8 mouse cellular contexts compared by ENCODE assay signal in genomic region chr5:140702618-140703175, GRCm38 (mm10). TPM values are rescaled to one million over a fixed set of nuclear protein-coding genes. Genes with fewer than 3 reads are reported as not detected.
DNase-seq lines count a peak whose midpoint lies in the region; ATAC-seq and TF ChIP-seq lines count a peak whose summit lies in the region.

No protein-coding gene starts in this region.

- H3K27ac ChIP-seq in kidney, adult 2 months (ENCODE audit: insufficient read depth, low read depth, low read length) = 0 out of 2 replicates have a peak overlapping the region, but pooled peaks have one; percentile 18
- peak overlapping the region; percentile 39 for H3K27ac ChIP-seq in bone marrow macrophage, adult 2 months (ENCODE audit: insufficient read depth, low read depth, low read length)
- H3K27ac ChIP-seq in heart, embryonic 14.5 days (replicated peaks in 1 of 2; ENCODE audit: control insufficient read depth in 1 of 2, insufficient read depth in 1 of 2, low read depth in 2 of 2, low read length in 2 of 2) = peak overlapping the region; percentile 68 to 75
- peak overlapping the region; percentile 84 for H3K27ac ChIP-seq in liver, embryonic 12.5 days
- H3K27ac ChIP-seq in stomach, postnatal 0 days (replicated peaks) = peak overlapping the region; percentile 84

- H3K9ac ChIP-seq in heart, embryonic 14.5 days (ENCODE audit: low read length) = peak overlapping the region; percentile 81
- H3K9ac ChIP-seq in liver, embryonic 12.5 days = peak overlapping the region; percentile 74
- 0 out of 2 replicates have a peak overlapping the region, but pooled peaks have one; percentile 31 for H3K9ac ChIP-seq in stomach, postnatal 0 days (ENCODE audit: low read length)

- H3K9me3 ChIP-seq in heart, embryonic 14.5 days (ENCODE audit: control insufficient read depth, low read length) = no peaks in the 10 kb centered on the region
- H3K9me3 ChIP-seq in liver, embryonic 12.5 days (replicated peaks) = no peaks in the 10 kb centered on the region
- no peaks in the 10 kb centered on the region for H3K9me3 ChIP-seq in stomach, postnatal 0 days (ENCODE audit: control insufficient read depth, low read length)

- peak overlapping the region; percentile 95; the same call in 1 of the 2 replicates for H3K4me3 ChIP-seq in kidney, adult 2 months (ENCODE audit: insufficient read depth, low read depth, low read length)
- peak overlapping the region; percentile 94 for H3K4me3 ChIP-seq in bone marrow macrophage, adult 2 months (ENCODE audit: insufficient read depth, low read length)
- peak overlapping the region; percentile 82 to 98 for H3K4me3 ChIP-seq in heart, embryonic 14.5 days (ENCODE audit: control insufficient read depth in 1 of 2, insufficient read depth in 1 of 2, low read depth in 1 of 2, low read length in 2 of 2)
- peak overlapping the region; percentile 68 for H3K4me3 ChIP-seq in liver, embryonic 12.5 days
- no peak overlapping the region for H3K4me3 ChIP-seq in stomach, postnatal 0 days (ENCODE audit: low read depth, low read length)

- H3K36me3 ChIP-seq in kidney, adult 2 months (ENCODE audit: control insufficient read depth, insufficient read depth, low read length) = no peaks in the 10 kb centered on the region
- H3K36me3 ChIP-seq in heart, embryonic 14.5 days (ENCODE audit: control insufficient read depth, insufficient read depth, low read length) = peaks cover 10% of the 10 kb centered on the region; the same call in 1 of the 2 replicates
- H3K36me3 ChIP-seq in liver, embryonic 12.5 days = peaks cover 21% of the 10 kb centered on the region
- no peaks in the 10 kb centered on the region for H3K36me3 ChIP-seq in stomach, postnatal 0 days (ENCODE audit: control insufficient read depth, insufficient read depth, low read length)

- peak overlapping the region; percentile 90 for H3K4me2 ChIP-seq in heart, embryonic 14.5 days (ENCODE audit: low read length)
- peak overlapping the region; percentile 89 for H3K4me2 ChIP-seq in liver, embryonic 12.5 days
- peak overlapping the region; percentile 92 for H3K4me2 ChIP-seq in stomach, postnatal 0 days (replicated peaks; ENCODE audit: low read depth)

- intact Hi-C loops in gastrocnemius, postnatal 36 days (cut with DNase I) = loop anchor here (10.0 kb wide), 1 partner anchor 378 kb away; the partner anchor contains the start of genes Mad1l1 and Nudt1

- H3K27me3 ChIP-seq in kidney, adult 2 months (replicated peaks; ENCODE audit: control insufficient read depth, insufficient read depth, low read length) = no peaks in the 10 kb centered on the region
- H3K27me3 ChIP-seq in heart, embryonic 14.5 days (ENCODE audit: control insufficient read depth, insufficient read depth, low read length) = no peaks in the 10 kb centered on the region
- no peaks in the 10 kb centered on the region for H3K27me3 ChIP-seq in liver, embryonic 12.5 days (replicated peaks)
- no peaks in the 10 kb centered on the region for H3K27me3 ChIP-seq in stomach, postnatal 0 days (ENCODE audit: control insufficient read depth, insufficient read depth, low read length)

- 80% methylated on average over 19 of the region's 19 CpGs for WGBS in kidney, adult 2 months
- 56% methylated on average over 19 of the region's 19 CpGs for WGBS in heart, embryonic 14.5 days
- WGBS in liver, embryonic 12.5 days (ENCODE audit: insufficient replicate concordance) = 50% methylated on average over 19 of the region's 19 CpGs
- WGBS in stomach, postnatal 0 days = 62% methylated on average over 19 of the region's 19 CpGs

- peaks cover 16% of the 10 kb centered on the region for H3K4me1 ChIP-seq in kidney, adult 2 months (ENCODE audit: control insufficient read depth, insufficient read depth, low read length)
- peaks cover 16% of the 10 kb centered on the region for H3K4me1 ChIP-seq in bone marrow macrophage, adult 2 months (ENCODE audit: control insufficient read depth, insufficient read depth, low read length)
- peaks cover 16 to 29% of the 10 kb centered on the region in 2 experiments for H3K4me1 ChIP-seq in heart, embryonic 14.5 days (ENCODE audit: control insufficient read depth in 2 of 2, insufficient read depth in 2 of 2, low read length in 2 of 2)
- H3K4me1 ChIP-seq in liver, embryonic 12.5 days = peaks cover 50% of the 10 kb centered on the region
- no peaks in the 10 kb centered on the region for H3K4me1 ChIP-seq in stomach, postnatal 0 days (replicated peaks; ENCODE audit: control insufficient read depth, insufficient read depth)

- TF ChIP-seq POLR2A in kidney, adult 2 months (IDR thresholded peaks at IDR 0.05; ENCODE audit: low read depth, low read length) = no peak
- TF ChIP-seq POLR2A in bone marrow macrophage, adult 2 months (IDR thresholded peaks at IDR 0.05; ENCODE audit: borderline replicate concordance, low read depth, low read length) = no peak

- no peak for TF ChIP-seq EP300 in stomach, postnatal 0 days (optimal IDR thresholded peaks at IDR 0.05)

- DNase-seq in kidney, adult 2 months = peak; percentile 2
- DNase-seq in kidney, postnatal 25 days = no peak
- DNase-seq in stomach, postnatal 0 days (ENCODE audit: low spot score) = no peak
- DNase-seq in gastrocnemius, postnatal 36 days = no peak

- ATAC-seq in heart, embryonic 14.5 days (ENCODE audit: insufficient number of reproducible peaks, insufficient read depth, low FRiP score, low read depth) = no peak
- ATAC-seq in liver, embryonic 12.5 days = no peak
- no peak for ATAC-seq in stomach, postnatal 0 days (ENCODE audit: low FRiP score, low TSS enrichment)
- no peak for ATAC-seq in CD4-positive, CD25-positive, alpha-beta regulatory T cell, adult 4 months

- TF ChIP-seq CTCF in kidney, adult 2 months (conservative IDR thresholded peaks at IDR 0.05; ENCODE audit: insufficient read depth, insufficient read length, low read depth, low read length) = no peak
- no peak for TF ChIP-seq CTCF in bone marrow macrophage, adult 2 months (IDR thresholded peaks at IDR 0.05; ENCODE audit: low read depth, low read length)
- TF ChIP-seq CTCF in stomach, postnatal 0 days (IDR thresholded peaks at IDR 0.05; ENCODE audit: low read depth) = no peak

RNA-seq across cellular contexts. Expression of gene Iqce, which starts 0.5 kb away (rescaled TPM):
- polyA plus RNA-seq in kidney, adult 2 months (2012; rRNA removed) = 23.1 and 27.2 TPM in 2 replicates
- 28.7 and 38.3 TPM in 2 replicates for polyA plus RNA-seq in bone marrow macrophage, adult 2 months (2012; ENCODE audit: insufficient read depth, insufficient read length, missing spikeins)
- 7.7 and 8.0 TPM in 2 replicates for polyA plus RNA-seq in heart, embryonic 14.5 days (2014; fragmentation: Nextera tagmentation; extraction: Ambion mirVana)
- polyA plus RNA-seq in liver, embryonic 12.5 days (2016; fragmentation: Nextera tagmentation; extraction: Ambion mirVana) = 7.0 and 7.9 TPM in 2 replicates
- 5.6 and 6.0 TPM in 2 replicates for polyA plus RNA-seq in stomach, postnatal 0 days (2015; fragmentation: Nextera tagmentation; extraction: Ambion mirVana)
- total RNA-seq in gastrocnemius, postnatal 36 days (2021) = 1 to 10 TPM; 2.6 to 3.1 TPM
- polyA plus RNA-seq in CD4-positive, CD25-positive, alpha-beta regulatory T cell, adult 4 months (2017; shearing (Covaris generic)) = 10 to 100 TPM; 22.2 to 34.3 TPM

RNA-seq across cellular contexts. Expression of gene Brat1, which starts 2.1 kb away (rescaled TPM):
- polyA plus RNA-seq in kidney, adult 2 months (2012; rRNA removed) = 16.3 and 20.4 TPM in 2 replicates
- 13.5 and 14.5 TPM in 2 replicates for polyA plus RNA-seq in bone marrow macrophage, adult 2 months (2012; ENCODE audit: insufficient read depth, insufficient read length, missing spikeins)
- polyA plus RNA-seq in heart, embryonic 14.5 days (2014; fragmentation: Nextera tagmentation; extraction: Ambion mirVana) = 8.9 and 9.4 TPM in 2 replicates
- 10.6 and 12.2 TPM in 2 replicates for polyA plus RNA-seq in liver, embryonic 12.5 days (2016; fragmentation: Nextera tagmentation; extraction: Ambion mirVana)
- polyA plus RNA-seq in stomach, postnatal 0 days (2015; fragmentation: Nextera tagmentation; extraction: Ambion mirVana) = 8.2 and 8.5 TPM in 2 replicates
- total RNA-seq in gastrocnemius, postnatal 36 days (2021) = 1 to 10 TPM; 4.6 to 5.1 TPM
- 10 to 100 TPM; 15.4 to 33.1 TPM for polyA plus RNA-seq in CD4-positive, CD25-positive, alpha-beta regulatory T cell, adult 4 months (2017; shearing (Covaris generic))

RNA-seq across cellular contexts. Expression of gene Amz1, which starts 21.2 kb away (rescaled TPM):
- polyA plus RNA-seq in kidney, adult 2 months (2012; rRNA removed) = 3.9 and 4.5 TPM in 2 replicates
- polyA plus RNA-seq in bone marrow macrophage, adult 2 months (2012; ENCODE audit: insufficient read depth, insufficient read length, missing spikeins) = 23.4 and 27.0 TPM in 2 replicates
- 1.0 and 1.2 TPM in 2 replicates for polyA plus RNA-seq in heart, embryonic 14.5 days (2014; fragmentation: Nextera tagmentation; extraction: Ambion mirVana)
- polyA plus RNA-seq in liver, embryonic 12.5 days (2016; fragmentation: Nextera tagmentation; extraction: Ambion mirVana) = 0.99 and 1.2 TPM in 2 replicates
- polyA plus RNA-seq in stomach, postnatal 0 days (2015; fragmentation: Nextera tagmentation; extraction: Ambion mirVana) = 0.65 and 0.67 TPM in 2 replicates
- total RNA-seq in gastrocnemius, postnatal 36 days (2021) = under 1 TPM; 0.22 to 0.38 TPM
- polyA plus RNA-seq in CD4-positive, CD25-positive, alpha-beta regulatory T cell, adult 4 months (2017; shearing (Covaris generic)) = under 1 TPM; 0.33 to 0.50 TPM

RNA-seq across cellular contexts. Expression of gene Ttyh3, which starts 53.9 kb away (rescaled TPM):
- 33.5 and 35.6 TPM in 2 replicates for polyA plus RNA-seq in kidney, adult 2 months (2012; rRNA removed)
- polyA plus RNA-seq in bone marrow macrophage, adult 2 months (2012; ENCODE audit: insufficient read depth, insufficient read length, missing spikeins) = 73.6 and 91.5 TPM in 2 replicates
- 32.8 and 35.7 TPM in 2 replicates for polyA plus RNA-seq in heart, embryonic 14.5 days (2014; fragmentation: Nextera tagmentation; extraction: Ambion mirVana)
- 13.0 and 15.6 TPM in 2 replicates for polyA plus RNA-seq in liver, embryonic 12.5 days (2016; fragmentation: Nextera tagmentation; extraction: Ambion mirVana)
- 8.5 and 9.6 TPM in 2 replicates for polyA plus RNA-seq in stomach, postnatal 0 days (2015; fragmentation: Nextera tagmentation; extraction: Ambion mirVana)
- total RNA-seq in gastrocnemius, postnatal 36 days (2021) = 1 to 10 TPM; 4.6 to 5.2 TPM
- polyA plus RNA-seq in CD4-positive, CD25-positive, alpha-beta regulatory T cell, adult 4 months (2017; shearing (Covaris generic)) = 1 to 10 TPM; 4.9 to 6.7 TPM

Comparison
In these comparisons a context has a peak if more than half of its experiments do, and no peak if none do; other contexts are left out.
1. H3K27ac ChIP-seq: peak in every context shown above with its lines; median percentile 84 in liver, embryonic 12.5 days; 84 in stomach, postnatal 0 days; 72 in heart, embryonic 14.5 days; 39 in bone marrow macrophage, adult 2 months; 18 in kidney, adult 2 months.
2. H3K9ac ChIP-seq: peak in every context shown above with its lines; median percentile 81 in heart, embryonic 14.5 days; 74 in liver, embryonic 12.5 days; 31 in stomach, postnatal 0 days.